Mouse (Mus musculus) left cerebral cortex, adult 2 months (tissue): ENCODE measurements at regions not wholly inside any gene's neighbourhood (a gene's known extent, or its start where the extent isn't known, plus 50 kb on each side); places are given as distances from the start of the nearest gene placed in this dataset.

ENCODE experiments used
- DNase-seq, 2 experiments: peaks; one replicate each; pipeline ENCODE4 v3.0.0; 2021 to 2022; ENCODE audit warnings: low spot score in 2 of 2, mixed read lengths in 1 of 2; ENCODE audit errors: extremely low spot score in 1 of 2
- H3K27ac ChIP-seq: fragments of 200-600 bp; 2 replicates; pipeline ENCODE4 v1.8.1; 2022
- H3K4me3 ChIP-seq: fragments of 200-600 bp; 2 replicates; pipeline ENCODE4 v1.8.1; 2022
- CTCF ChIP-seq: fragments of 200-600 bp; IDR thresholded peaks from 2 replicates; pipeline ENCODE4 v1.8.1; 2022; ENCODE audit warnings: antibody characterized with exemption, mild to moderate bottlenecking, moderate library complexity
- intact Hi-C: fragments of 180-260 bp; cut with DNase I; formaldehyde crosslinking; loops from one replicate; pipeline ENCODE4 v1.15.1; 2025

DNA sequence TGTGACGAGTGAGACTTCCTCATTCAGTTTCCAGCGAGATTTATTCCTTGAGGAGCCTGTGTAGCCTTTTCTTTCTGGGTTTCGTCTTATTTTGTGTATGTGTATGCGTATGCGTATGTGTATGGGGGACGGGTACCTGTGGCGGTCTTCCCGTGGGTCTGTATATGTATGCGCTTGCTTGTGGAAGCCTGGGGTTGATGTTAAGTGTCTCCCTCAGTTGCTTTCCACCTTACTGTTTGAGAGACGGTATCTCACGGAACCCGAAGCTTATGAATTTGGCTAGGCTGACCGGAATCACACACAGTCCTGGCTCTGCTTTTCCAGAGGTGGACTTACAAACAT is 87.1 kb downstream of the Ankrd50 start:
- Histone ChIP-seq H3K4me3 (no peak overlapping the region), H3K27ac (no peak overlapping the region)
- no peak for TF ChIP-seq CTCF
- no peak for DNase-seq
- intact Hi-C loops, result no loop called here

GRCm38 (mm10) chr3:38396760-38397614 is 87.7 kb downstream of the Ankrd50 start:
- no peak for TF ChIP-seq CTCF
- H3K27ac ChIP-seq, result no peak overlapping the region

DNA sequence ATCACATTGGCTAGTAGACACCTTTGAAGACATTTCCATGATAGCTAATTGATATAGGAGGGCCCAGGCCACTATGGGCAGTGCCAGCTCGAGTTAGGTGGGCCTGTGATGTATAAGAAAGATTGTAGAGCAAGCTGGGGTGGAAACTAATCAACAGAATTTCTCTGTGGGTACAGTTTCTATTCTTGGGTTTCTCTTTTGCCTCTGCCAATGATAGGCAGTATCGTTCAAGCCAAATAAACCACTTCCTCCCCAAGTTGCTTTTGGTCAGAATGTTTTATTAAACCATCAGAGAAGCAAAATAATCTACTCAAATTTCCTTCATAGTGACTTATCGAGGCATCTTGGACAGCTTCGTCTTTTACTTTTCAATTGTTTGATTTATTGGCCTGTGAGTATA is 90.3 kb downstream of the Ankrd50 start:
- Histone ChIP-seq H3K27ac (no peak overlapping the region), H3K4me3 (no peak overlapping the region)
- no peak for TF ChIP-seq CTCF
- intact Hi-C loops, result no loop called here
- no peak for DNase-seq

More at GRCm38 (mm10) chr3:38396760-38397614, 87.7 kb downstream of the Ankrd50 start:
- intact Hi-C loops, result no loop called here
- H3K4me3 ChIP-seq, result no peak overlapping the region
- DNase-seq, result no peak

DNA sequence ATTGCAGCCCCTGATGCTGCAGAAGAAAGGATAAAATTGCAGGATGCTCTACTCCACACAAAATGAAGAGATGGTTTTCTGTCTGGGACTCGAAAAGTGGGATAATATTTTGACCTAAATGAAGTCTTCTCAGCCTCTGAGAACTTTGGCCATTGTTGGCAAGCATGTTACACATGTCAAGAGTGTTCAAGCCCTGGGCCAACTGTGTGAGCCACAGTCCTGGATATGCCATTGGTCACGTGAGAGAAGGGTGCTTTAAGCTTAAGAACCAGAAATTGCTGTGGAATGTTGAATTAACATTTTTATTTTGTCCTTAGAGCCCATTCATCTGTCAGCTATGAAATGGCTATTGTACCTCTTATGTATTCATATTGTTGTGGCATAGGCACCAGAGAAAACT is 95.0 kb downstream of the Ankrd50 start:
- no peak for DNase-seq
- TF ChIP-seq CTCF, result no peak
- intact Hi-C loops, result no loop called here
- Histone ChIP-seq H3K4me3 (no peak overlapping the region), H3K27ac (no peak overlapping the region)

GRCm38 (mm10) chr3:38388961-38389360 is 95.7 kb downstream of the Ankrd50 start:
- intact Hi-C loops, result no loop called here

DNA sequence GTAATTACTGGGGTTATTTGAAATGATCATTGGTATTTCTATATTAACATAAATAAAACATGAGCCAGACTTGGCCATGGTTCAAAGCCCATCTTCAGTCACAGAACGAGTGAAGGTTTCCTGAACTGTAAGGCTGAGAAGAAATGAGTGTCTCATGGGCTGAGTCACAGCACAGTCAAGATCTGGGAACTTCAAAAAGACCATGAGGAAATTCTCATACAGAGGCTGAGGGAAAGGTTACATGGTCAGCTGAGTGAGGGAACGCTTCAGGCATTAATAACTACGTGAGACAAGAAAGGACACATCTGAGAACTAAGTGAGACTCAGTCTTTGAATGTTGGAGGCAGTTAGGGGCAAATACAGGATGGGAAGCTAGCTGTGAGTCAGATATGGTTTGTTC is 101.9 kb downstream of the Ankrd50 start:
- DNase-seq, result no peak
- intact Hi-C loops, result no loop called here
- Histone ChIP-seq H3K4me3 (no peak overlapping the region), H3K27ac (no peak overlapping the region)
- no peak for TF ChIP-seq CTCF

More at GRCm38 (mm10) chr3:38388961-38389360, 95.7 kb downstream of the Ankrd50 start:
- H3K4me3 ChIP-seq, result no peak overlapping the region
- no peak for DNase-seq
- no peak overlapping the region for H3K27ac ChIP-seq
- no peak for TF ChIP-seq CTCF

- intact Hi-C loops, result no loop called here
- no peak for TF ChIP-seq CTCF
- no peak for DNase-seq
- Histone ChIP-seq H3K27ac (no peak overlapping the region), H3K4me3 (no peak overlapping the region)
Measured at GRCm38 (mm10) chr3:38381623-38382022, 103.0 kb downstream of the Ankrd50 start.

GRCm38 (mm10) chr3:38373690-38374089 is 111.0 kb downstream of the Ankrd50 start:
- intact Hi-C loops, result no loop called here
- Histone ChIP-seq H3K27ac (no peak overlapping the region), H3K4me3 (no peak overlapping the region)
- TF ChIP-seq CTCF, result no peak
- no peak for DNase-seq

- Histone ChIP-seq H3K27ac (no peak overlapping the region), H3K4me3 (no peak overlapping the region)
- no peak for TF ChIP-seq CTCF
- intact Hi-C loops, result no loop called here
- no peak for DNase-seq
Measured at GRCm38 (mm10) chr3:38371702-38372101, 112.9 kb downstream of the Ankrd50 start.

- DNase-seq, result no peak
- no peak overlapping the region for H3K4me3 ChIP-seq
- intact Hi-C loops, result no loop called here
- TF ChIP-seq CTCF, result no peak
- no peak overlapping the region for H3K27ac ChIP-seq
Measured at GRCm38 (mm10) chr3:38363888-38364287, 120.8 kb downstream of the Ankrd50 start.

GRCm38 (mm10) chr3:38361411-38361810 is 123.2 kb downstream of the Ankrd50 start:
- no peak for TF ChIP-seq CTCF
- DNase-seq, result no peak
- Histone ChIP-seq H3K4me3 (no peak overlapping the region), H3K27ac (no peak overlapping the region)
- intact Hi-C loops, result no loop called here

- no peak for DNase-seq
- H3K27ac ChIP-seq, result no peak overlapping the region
- no peak for TF ChIP-seq CTCF
- H3K4me3 ChIP-seq, result no peak overlapping the region
- intact Hi-C loops, result no loop called here
Measured at GRCm38 (mm10) chr3:38360974-38361373, 123.7 kb downstream of the Ankrd50 start.

DNA sequence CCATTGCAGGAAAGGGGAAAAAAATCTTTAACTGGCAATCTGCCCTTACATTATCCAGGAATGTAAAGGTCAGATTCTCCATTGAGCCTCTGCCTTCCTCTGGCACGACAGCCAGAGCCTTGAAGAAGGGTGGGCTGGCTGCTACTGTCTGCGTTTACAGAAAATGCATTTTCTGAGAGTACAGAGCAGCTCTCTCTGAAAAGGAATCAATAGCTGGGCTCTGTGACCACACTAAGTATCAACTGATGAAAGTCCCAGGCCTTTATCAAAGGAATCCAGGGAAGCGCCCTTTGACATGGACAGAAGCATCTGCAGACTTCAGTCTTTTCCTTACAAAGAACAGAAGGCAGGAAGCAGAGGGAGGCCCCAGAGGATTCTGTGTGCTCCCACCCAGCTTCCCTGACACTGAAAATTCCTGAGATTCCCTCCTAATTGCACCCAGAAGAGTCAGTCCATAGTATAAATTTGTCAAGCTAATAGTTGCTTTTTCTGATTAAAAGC is 124.2 kb downstream of the Ankrd50 start:
- intact Hi-C loops, result no loop called here
- TF ChIP-seq CTCF, result no peak
- Histone ChIP-seq H3K4me3 (no peak overlapping the region), H3K27ac (no peak overlapping the region)
- DNase-seq, result no peak
